Mouse (Mus musculus) heart, postnatal 0 days (tissue): ENCODE measurements around the gene Ppp1r14a. TPM values are rescaled to one million over a fixed set of nuclear protein-coding genes. Genes with fewer than 3 reads are reported as not detected.

Experiments used
- ATAC-seq: fragments of 200-750 bp; cut with Nextera tagmentation; 2 replicates; pipeline ENCODE4 v1.8.0; 2017; ENCODE audit warnings: low read depth, moderate number of reproducible peaks, moderate library complexity; ENCODE audit not compliant: insufficient read depth
- DNase-seq: peaks from one replicate; pipeline ENCODE4 v3.0.0-alpha.2; 2016; ENCODE audit warnings: low spot score
- H3K27ac ChIP-seq: fragments of 300-500 bp; sonication (generic); 2 replicates; pipeline ENCODE4 v1.5.1; 2014; ENCODE audit warnings: low read depth, mild to moderate bottlenecking
- H3K27me3 ChIP-seq: fragments of 300-500 bp; sonication (generic); 2 replicates; pipeline ENCODE4 v1.6.1; 2014; ENCODE audit warnings: low read length, mixed read lengths; ENCODE audit not compliant: control insufficient read depth, insufficient read depth
- H3K36me3 ChIP-seq: fragments of 300-500 bp; sonication (generic); replicated peaks from 2 replicates; pipeline ENCODE4 v1.6.1; 2014; ENCODE audit warnings: low read length, mixed read lengths; ENCODE audit not compliant: control insufficient read depth, insufficient read depth
- H3K4me1 ChIP-seq: fragments of 300-500 bp; sonication (generic); 2 replicates; pipeline ENCODE4 v1.6.1; 2014; ENCODE audit warnings: antibody characterized with exemption; ENCODE audit not compliant: control insufficient read depth, insufficient read depth
- H3K4me2 ChIP-seq: fragments of 300-500 bp; sonication (generic); 2 replicates; pipeline ENCODE4 v1.6.1; 2014; ENCODE audit warnings: low read depth, mild to moderate bottlenecking, low read length, moderate library complexity
- H3K4me3 ChIP-seq: fragments of 300-500 bp; sonication (generic); 2 replicates; pipeline ENCODE4 v1.5.1; 2014; ENCODE audit warnings: low read depth, low read length
- H3K9ac ChIP-seq: fragments of 300-500 bp; sonication (generic); replicated peaks from 2 replicates; pipeline ENCODE4 v1.6.1; 2014; ENCODE audit warnings: low read depth, low read length, mixed read lengths
- H3K9me3 ChIP-seq: fragments of 300-500 bp; sonication (generic); replicated peaks from 2 replicates; pipeline ENCODE4 v1.6.1; 2016; ENCODE audit warnings: low read length; ENCODE audit not compliant: control insufficient read depth
- CTCF ChIP-seq: IDR thresholded peaks from 2 replicates; pipeline ENCODE4 v1.5.1; 2016; ENCODE audit warnings: antibody characterized with exemption, control low read depth, low read depth
- EP300 ChIP-seq: IDR thresholded peaks from 2 replicates; pipeline ENCODE4 v1.6.1; 2016; ENCODE audit warnings: antibody characterized with exemption, low read depth
- WGBS: fragments of 180-500 bp; shearing (Covaris S2); extraction: QIAGEN DNeasy Blood & Tissue Kit; methylation state at CpG from one replicate; pipeline ENCODE4 v1.1.7; 2014; 5-methylcytosine and 5-hydroxymethylcytosine counted together
- polyA plus RNA-seq: library from polyadenylated mRNA; unstranded; fragments of >200 nt; fragmentation: Nextera tagmentation; extraction: Ambion mirVana; gene quantifications from 2 replicates; pipeline ENCODE4 v1.2.1, GENCODE M21; 2015
- total RNA-seq: library from RNA; depleted of rRNA; stranded (reverse); fragments of >200 nt; gene quantifications from 2 replicates; pipeline ENCODE4 v1.2.3, GENCODE M21; 2014; ENCODE audit warnings: low replicate concordance

The Ppp1r14a gene
- total and polyA plus RNA-seq, 2 experiments from 2014 or later, result 17.9 to 61.8 TPM

GRCm38 (mm10) chr7:29316137-29316734 lies 27.1 kb downstream of the Ppp1r14a start:
- H3K9ac ChIP-seq, result no peak overlapping the region
- ATAC-seq (no peak), DNase-seq (no peak)
- H3K9me3 ChIP-seq, result no peaks in the 10 kb centered on the region
- WGBS, result 59% methylated on average over 16 of the region's 17 CpGs
- H3K4me3 ChIP-seq, result no peak overlapping the region
- H3K4me2 ChIP-seq, result no peak overlapping the region
- H3K27me3 ChIP-seq, result peaks cover 53% of the 10 kb centered on the region
- peaks cover 22% of the 10 kb centered on the region for H3K4me1 ChIP-seq
- no peak overlapping the region for H3K27ac ChIP-seq
- H3K36me3 ChIP-seq, result no peaks in the 10 kb centered on the region
- TF ChIP-seq EP300 (no peak), CTCF (no peak)

DNA sequence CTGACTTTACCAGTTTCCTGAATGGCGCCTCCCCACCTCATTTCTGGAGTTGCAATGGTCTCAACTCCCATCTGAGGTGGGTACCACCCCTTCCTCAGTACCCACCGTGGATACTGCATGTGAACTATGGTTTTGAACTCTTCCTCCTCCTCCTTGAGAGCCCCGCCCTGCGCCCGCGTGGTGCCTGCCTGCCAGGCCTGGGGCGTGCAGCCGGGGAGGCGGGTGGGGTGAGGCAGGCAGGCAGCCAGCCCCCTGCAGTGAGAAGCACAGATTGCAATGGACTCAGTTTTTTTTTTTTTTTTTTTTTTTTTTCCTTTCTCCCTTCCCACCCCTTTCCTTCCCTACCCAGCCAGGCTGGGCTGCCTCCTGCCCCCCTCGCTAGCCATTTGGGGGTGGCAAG lies 27.9 kb downstream of the Ppp1r14a start:
- no peak overlapping the region for H3K9ac ChIP-seq
- DNase-seq (peak; percentile 25), ATAC-seq (no peak)
- no peaks in the 10 kb centered on the region for H3K9me3 ChIP-seq
- H3K4me3 ChIP-seq, result no peak overlapping the region
- peaks cover 22% of the 10 kb centered on the region for H3K4me1 ChIP-seq
- WGBS, result 10% methylated on average over 10 of the region's 10 CpGs
- no peak for TF ChIP-seq EP300
- no peak for TF ChIP-seq CTCF
- peaks cover 51% of the 10 kb centered on the region for H3K27me3 ChIP-seq
- no peak overlapping the region for H3K27ac ChIP-seq
- no peaks in the 10 kb centered on the region for H3K36me3 ChIP-seq
- H3K4me2 ChIP-seq, result no peak overlapping the region

DNA sequence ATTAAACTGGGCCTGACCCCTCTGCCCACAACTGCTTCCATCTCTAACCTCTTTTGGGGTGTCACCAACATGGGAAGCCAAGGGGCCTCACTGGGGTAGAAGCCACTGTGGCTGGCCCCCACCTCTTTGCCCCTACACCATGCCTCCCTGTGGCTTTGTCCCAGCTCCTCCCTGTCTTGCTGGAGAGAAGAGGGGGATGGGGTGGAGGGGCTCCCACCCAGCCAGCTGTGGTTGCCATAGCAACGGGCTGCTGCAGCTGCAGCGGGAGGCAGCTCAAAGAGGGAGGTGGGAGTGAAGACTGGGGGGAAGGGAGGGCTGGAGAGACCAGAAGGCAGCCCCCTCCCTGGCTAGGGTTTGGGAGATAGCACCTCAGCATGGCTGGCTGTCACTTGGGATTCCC lies 28.4 kb downstream of the Ppp1r14a start:
- DNase-seq (no peak), ATAC-seq (0 out of 2 replicates have a peak, but pooled peaks have one; percentile 18)
- Histone ChIP-seq H3K9ac (no peak overlapping the region), H3K9me3 (no peaks in the 10 kb centered on the region), H3K4me1 (peaks cover 22% of the 10 kb centered on the region), H3K4me2 (peak overlapping the region; percentile 13; the same call in 1 of the 2 replicates), H3K4me3 (no peak overlapping the region), H3K27me3 (peaks cover 50% of the 10 kb centered on the region), H3K36me3 (no peaks in the 10 kb centered on the region), H3K27ac (0 out of 2 replicates have a peak overlapping the region, but pooled peaks have one; percentile 9)
- 3% methylated on average over 2 of the region's 2 CpGs for WGBS
- no peak for TF ChIP-seq EP300
- no peak for TF ChIP-seq CTCF

GRCm38 (mm10) chr7:29318115-29318911 lies 29.2 kb downstream of the Ppp1r14a start:
- WGBS, result 4% methylated on average over 18 of the region's 18 CpGs
- Histone ChIP-seq H3K36me3 (no peaks in the 10 kb centered on the region), H3K4me1 (peaks cover 22% of the 10 kb centered on the region), H3K9ac (0 out of 2 replicates have a peak overlapping the region, but pooled peaks have one; percentile 16), H3K4me3 (peak overlapping the region; percentile 10; the same call in 1 of the 2 replicates), H3K4me2 (peak overlapping the region; percentile 39), H3K9me3 (no peaks in the 10 kb centered on the region), H3K27ac (0 out of 2 replicates have a peak overlapping the region, but pooled peaks have one; percentile 25), H3K27me3 (peaks cover 45% of the 10 kb centered on the region)
- DNase-seq (peak; percentile 21), ATAC-seq (peak; percentile 36; the same call in 1 of the 2 replicates)
- TF ChIP-seq EP300, result no peak
- TF ChIP-seq CTCF, result no peak

DNA sequence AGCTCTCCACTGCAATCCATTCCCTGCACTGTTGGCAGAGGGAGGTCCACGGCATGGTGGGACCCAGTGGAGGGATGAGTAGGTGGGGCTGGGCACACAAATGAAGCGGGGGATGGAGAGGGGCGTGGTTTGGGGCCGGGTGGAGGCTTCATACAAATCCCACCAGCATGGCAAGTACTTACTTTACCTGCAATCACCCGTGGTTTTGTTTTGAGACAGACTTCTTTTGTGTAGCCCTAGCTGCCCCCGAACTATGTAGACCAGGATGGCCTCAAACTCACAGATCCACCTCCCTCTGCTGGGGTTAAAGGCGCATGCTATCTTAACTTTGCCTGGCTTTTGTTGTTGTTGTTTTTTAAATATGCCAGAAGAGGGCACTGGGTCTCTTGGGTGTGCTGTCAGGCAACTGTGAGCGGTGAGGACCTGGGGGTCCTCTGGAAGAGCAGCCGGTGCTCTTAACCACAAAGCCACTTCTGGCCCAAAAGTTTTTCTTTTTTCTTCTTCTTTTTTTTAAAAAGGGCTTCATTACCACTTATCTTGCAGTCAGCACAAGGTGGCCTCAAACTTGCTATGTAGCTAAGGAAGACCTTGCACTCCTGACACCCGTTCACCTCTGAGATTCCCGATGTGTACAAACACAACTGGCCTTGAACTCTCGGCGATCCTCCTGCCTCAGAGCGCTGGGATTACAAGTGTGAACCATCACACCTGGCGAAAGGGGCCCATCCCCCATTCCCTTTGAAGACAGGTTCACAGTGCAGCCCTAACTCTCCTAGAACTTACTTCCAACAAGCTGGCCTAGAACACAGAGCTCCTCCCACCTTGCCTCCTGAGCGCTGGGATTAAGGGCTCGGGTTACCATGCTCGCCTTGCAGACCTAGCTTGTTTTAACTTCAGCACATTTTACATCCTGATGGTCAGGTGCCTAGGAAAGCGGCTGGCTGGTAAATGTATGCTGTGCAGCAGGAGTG lies 30.5 kb downstream of the Ppp1r14a start:
- H3K4me1 ChIP-seq, result peaks cover 22% of the 10 kb centered on the region
- no peaks in the 10 kb centered on the region for H3K36me3 ChIP-seq
- H3K4me3 ChIP-seq, result no peak overlapping the region
- H3K9ac ChIP-seq, result no peak overlapping the region
- no peaks in the 10 kb centered on the region for H3K9me3 ChIP-seq
- peaks cover 45% of the 10 kb centered on the region for H3K27me3 ChIP-seq
- no peak overlapping the region for H3K27ac ChIP-seq
- DNase-seq (no peak), ATAC-seq (no peak)
- 17% methylated on average over 19 of the region's 19 CpGs for WGBS
- no peak overlapping the region for H3K4me2 ChIP-seq
- no peak for TF ChIP-seq EP300
- TF ChIP-seq CTCF, result peak; percentile 17; the same call in 1 of the 2 replicates
